Mouse (Mus musculus): ENCODE results near the gene Pax6.

Pax6 gene

DNA sequence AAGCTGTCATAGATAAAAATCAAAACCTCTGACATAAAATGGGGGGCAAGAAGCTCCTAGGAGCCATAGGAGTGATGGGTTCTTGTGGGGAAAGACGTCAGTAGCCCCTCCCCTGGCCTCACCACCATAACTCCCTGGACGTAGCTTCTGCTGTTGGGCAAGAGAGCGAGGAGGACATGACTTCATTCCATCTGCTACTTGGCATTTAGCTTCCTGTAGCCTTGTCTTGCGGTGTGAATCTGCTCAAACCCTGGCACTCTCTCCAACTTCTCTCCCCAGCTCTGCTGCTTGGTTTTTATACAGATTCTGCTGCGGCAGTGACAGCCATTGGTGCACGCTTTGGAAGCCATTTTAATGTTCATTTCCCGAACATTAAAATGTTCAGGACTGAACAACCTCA, 78.2 kb downstream of the Pax6 start:
- DNase-seq, result peak; percentile 51 to 64
